In genomic region chr2:168205265-168205664, GRCm38 (mm10) we compare ENCODE assay signal across 8 mouse cellular contexts. TPM values are rescaled to one million over a fixed set of nuclear protein-coding genes. Genes with fewer than 3 reads are reported as not detected.
DNase-seq lines count a peak whose midpoint lies in the region; ATAC-seq and TF ChIP-seq lines count a peak whose summit lies in the region.

No protein-coding gene starts in this region.

- no peaks in the 10 kb centered on the region for H3K9me3 ChIP-seq in megakaryocyte, embryonic 14.5 days

- no peak for TF ChIP-seq POLR2A in cortical plate, adult 2 months (IDR thresholded peaks at IDR 0.05; ENCODE audit: extremely low read depth, insufficient read depth, low read length)

- ATAC-seq in activated CD4-positive, CD25-positive, alpha-beta regulatory T cell, adult 4 months, result peak; percentile 72

- no peak overlapping the region for H3K27ac ChIP-seq in cortical plate, adult 2 months (ENCODE audit: insufficient read depth, low read length)

- peaks cover 9% of the 10 kb centered on the region for H3K4me1 ChIP-seq in cortical plate, adult 2 months (ENCODE audit: control insufficient read depth, insufficient read depth, low read length)
- peaks cover 68% of the 10 kb centered on the region for H3K4me1 ChIP-seq in megakaryocyte, embryonic 14.5 days

- TF ChIP-seq CTCF in cortical plate, adult 2 months (IDR thresholded peaks at IDR 0.05; ENCODE audit: extremely low read depth, insufficient read depth, low read length), result peak; percentile 98

- H3K4me3 ChIP-seq in cortical plate, adult 2 months (ENCODE audit: insufficient read depth, low read length), result peak overlapping the region; percentile 87
- peak overlapping the region; percentile 99 for H3K4me3 ChIP-seq in megakaryocyte, embryonic 14.5 days (replicated peaks)

- peak; percentile 63 to 66 for DNase-seq in gastrocnemius, adult 8-10 months (ENCODE audit: low spot score in 2 of 2)
- DNase-seq in hindlimb bud, embryonic 11.5 days (ENCODE audit: extremely low spot score, low read depth, low spot score), result peak; percentile 83
- peak; percentile 72 to 84 for DNase-seq in left cerebral cortex, adult 8-10 months (ENCODE audit: low spot score in 2 of 2)
- peak; percentile 94 to 95 for DNase-seq in right cerebral cortex, postnatal 10 days (ENCODE audit: low spot score in 2 of 2)
- DNase-seq in urinary bladder, postnatal 25 days (ENCODE audit: low spot score), result peak; percentile 85

- H3K27me3 ChIP-seq in megakaryocyte, embryonic 14.5 days (replicated peaks), result no peaks in the 10 kb centered on the region

- peaks cover 64% of the 10 kb centered on the region for H3K36me3 ChIP-seq in megakaryocyte, embryonic 14.5 days (replicated peaks; ENCODE audit: low read length)

RNA-seq across cellular contexts. Expression of gene Adnp, which starts 1.6 kb away (rescaled TPM):
- 1 to 10 TPM in 1 of 2 experiments, under 1 TPM in 1; 0.63 to 4.7 TPM for polyA plus RNA-seq in activated CD4-positive, CD25-positive, alpha-beta regulatory T cell, adult 4 months (2017; shearing (Covaris generic))
- polyA plus RNA-seq in cortical plate, adult 2 months (2012; rRNA removed), result 33.0 and 34.5 TPM in 2 replicates
- total RNA-seq in gastrocnemius, adult 8-10 months (2022), result 10 to 100 TPM in 3 of 4 experiments, 1 to 10 TPM in 1; 7.4 to 16.6 (median 13.8) TPM
- 10 to 100 TPM; 65.9 to 78.9 (median 72.1) TPM for total RNA-seq in left cerebral cortex, adult 8-10 months (2022)
- polyA plus RNA-seq in megakaryocyte, embryonic 14.5 days (2012; ENCODE audit: insufficient read depth, low replicate concordance), result 9.5 and 14.3 TPM in 2 replicates

RNA-seq across cellular contexts. Expression of gene Gm20716, which starts 24.9 kb away (rescaled TPM):
- 10 to 100 TPM; 14.2 to 20.0 TPM for polyA plus RNA-seq in activated CD4-positive, CD25-positive, alpha-beta regulatory T cell, adult 4 months (2017; shearing (Covaris generic))
- 32.5 and 36.9 TPM in 2 replicates for polyA plus RNA-seq in cortical plate, adult 2 months (2012; rRNA removed)
- total RNA-seq in gastrocnemius, adult 8-10 months (2022), result 10 to 100 TPM; 10.1 to 16.6 (median 14.1) TPM
- 10 to 100 TPM; 33.4 to 47.7 (median 40.3) TPM for total RNA-seq in left cerebral cortex, adult 8-10 months (2022)
- not detected in 2 replicates for polyA plus RNA-seq in megakaryocyte, embryonic 14.5 days (2012; ENCODE audit: insufficient read depth, low replicate concordance)

RNA-seq across cellular contexts. Expression of gene Dpm1, which starts 25.1 kb away (rescaled TPM):
- 10 to 100 TPM; 62.6 to 96.1 TPM for polyA plus RNA-seq in activated CD4-positive, CD25-positive, alpha-beta regulatory T cell, adult 4 months (2017; shearing (Covaris generic))
- polyA plus RNA-seq in cortical plate, adult 2 months (2012; rRNA removed), result 22.2 and 22.4 TPM in 2 replicates
- 10 to 100 TPM; 49.6 to 72.9 (median 64.6) TPM for total RNA-seq in gastrocnemius, adult 8-10 months (2022)
- 10 to 100 TPM; 44.0 to 64.1 (median 57.8) TPM for total RNA-seq in left cerebral cortex, adult 8-10 months (2022)
- polyA plus RNA-seq in megakaryocyte, embryonic 14.5 days (2012; ENCODE audit: insufficient read depth, low replicate concordance), result 34.7 and 155 TPM in 2 replicates

RNA-seq across cellular contexts. Expression of gene Mocs3, which starts 25.2 kb away (rescaled TPM):
- 1 to 10 TPM in 1 of 2 experiments, under 1 TPM in 1; 0.40 to 1.2 TPM for polyA plus RNA-seq in activated CD4-positive, CD25-positive, alpha-beta regulatory T cell, adult 4 months (2017; shearing (Covaris generic))
- polyA plus RNA-seq in cortical plate, adult 2 months (2012; rRNA removed), result 13.9 and 14.6 TPM in 2 replicates
- total RNA-seq in gastrocnemius, adult 8-10 months (2022), result 1 to 10 TPM; 4.4 to 5.9 (median 5.6) TPM
- total RNA-seq in left cerebral cortex, adult 8-10 months (2022), result 10 to 100 TPM; 16.9 to 19.6 (median 19.2) TPM
- 10.5 and 36.4 TPM in 2 replicates for polyA plus RNA-seq in megakaryocyte, embryonic 14.5 days (2012; ENCODE audit: insufficient read depth, low replicate concordance)

Comparison
In these comparisons a context has a peak if more than half of its experiments do, and no peak if none do; other contexts are left out.
1. RNA of gene Gm20716, which starts 24.9 kb away (polyA plus RNA-seq): 32.5 to 36.9 TPM in cortical plate, adult 2 months and 14.2 to 20.0 TPM in activated CD4-positive, CD25-positive, alpha-beta regulatory T cell, adult 4 months; not detected in megakaryocyte, embryonic 14.5 days; every median in the first group is over 10 times any median in the second.
2. Peak in every context shown above with its lines, with median percentiles within 50 percentile points of each other: DNase-seq.